Mouse (Mus musculus) ES-E14 (cell line): ENCODE results near the gene Lin7b.

Experiments
- CHD2 ChIP-seq: IDR thresholded peaks from 2 replicates; pipeline ENCODE4 v1.6.1; 2014; ENCODE audit warnings: mild to moderate bottlenecking, low read depth, low read length, inconsistent platforms
- MAFK ChIP-seq: IDR thresholded peaks from 2 replicates; pipeline ENCODE4 v1.6.1; 2014; ENCODE audit warnings: mild to moderate bottlenecking, low read depth, low read length, inconsistent platforms; ENCODE audit not compliant: insufficient read depth
- ZNF384 ChIP-seq: IDR thresholded peaks from 2 replicates; pipeline ENCODE4 v1.6.1; 2012; ENCODE audit warnings: low read depth, low read length, inconsistent platforms

GRCm38 (mm10) chr7:45403532-45404261 lies 33.3 kb upstream of the Lin7b start:
- TF ChIP-seq CHD2 (no peak), ZNF384 (no peak), MAFK (no peak)
